Mouse (Mus musculus) subcutaneous adipose tissue, adult 2 months (tissue): Measurements from ENCODE around the gene Lce1l. TPM values are rescaled to one million over a fixed set of nuclear protein-coding genes. Genes with fewer than 3 reads are reported as not detected.

Source experiments
- polyA plus RNA-seq: library from polyadenylated mRNA; depleted of rRNA; stranded (reverse); fragments of >200 nt; gene quantifications from 2 replicates; pipeline ENCODE4 v1.2.3, GENCODE M21; 2012; ENCODE audit warnings: low replicate concordance; rRNA removed

Gene Lce1l
- not detected in 2 replicates for polyA plus RNA-seq

DNA sequence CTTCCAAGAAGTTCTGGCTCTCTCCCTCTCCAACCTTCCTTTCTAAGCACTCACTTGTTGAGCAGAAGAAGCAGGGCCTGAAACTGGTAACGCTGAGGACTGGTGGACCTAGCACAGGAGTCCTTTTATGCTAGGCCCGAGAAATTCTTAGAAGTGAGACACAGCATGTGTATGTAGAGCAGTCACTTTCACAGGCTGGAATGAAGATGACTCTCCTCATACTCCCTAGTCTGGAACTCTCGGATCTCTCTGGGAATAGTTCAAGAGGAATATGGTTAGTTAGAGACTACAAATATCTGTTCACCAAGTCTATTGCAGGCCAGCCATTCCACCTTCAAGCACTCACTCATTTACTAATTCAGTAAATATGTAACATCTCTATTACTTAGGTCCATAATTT, at the start of gene Lce1l:
Gene Lce1l, minus strand, starts transcription at position 101 of the 400 bp plus-strand sequence.

DNA sequence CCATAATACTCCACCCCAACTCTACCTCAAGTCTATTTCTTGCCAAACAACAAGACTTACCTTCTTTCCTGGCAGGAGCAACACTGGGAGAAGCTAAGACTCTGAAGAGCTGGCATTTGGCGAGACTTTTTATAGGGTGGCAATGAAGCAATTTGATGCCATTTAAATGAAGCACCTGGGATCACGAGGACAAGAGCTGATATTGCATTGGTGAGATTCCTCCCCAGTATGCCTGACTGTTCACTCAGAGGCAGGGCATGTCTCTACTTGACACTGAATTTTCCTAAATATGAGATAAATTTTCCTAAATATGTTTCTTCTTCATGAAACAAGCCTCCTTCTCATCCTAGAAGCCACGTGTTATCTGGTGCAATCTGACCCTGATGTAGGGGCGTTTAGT, 19.0 kb upstream of the Lce1l start, which contains the start of gene 2310050C09Rik:
Gene 2310050C09Rik, minus strand, starts transcription at position 101 of the 400 bp plus-strand sequence.

DNA sequence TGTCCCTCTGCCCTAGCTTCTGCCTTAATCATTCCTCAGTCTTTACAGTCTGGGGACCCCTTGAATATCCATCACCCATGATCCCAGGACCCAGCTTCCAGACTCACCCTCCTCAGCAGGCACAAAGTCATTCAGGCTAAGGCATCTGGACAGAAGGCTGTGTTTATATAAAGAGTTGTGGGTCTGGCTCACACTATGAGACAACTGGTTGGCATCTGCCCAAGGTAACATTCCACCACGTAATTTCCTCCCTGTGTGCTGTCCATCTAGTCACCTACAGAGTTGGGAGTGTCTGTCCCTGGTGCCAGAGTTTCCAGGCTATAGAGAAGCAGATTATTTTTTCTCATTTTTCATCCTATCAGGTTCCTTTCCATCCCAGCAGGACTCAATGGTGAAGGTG, 24.0 kb downstream of the Lce1l start, which contains the start of gene Kprp:
Gene Kprp, minus strand, starts transcription at position 140 of the 400 bp plus-strand sequence.

DNA sequence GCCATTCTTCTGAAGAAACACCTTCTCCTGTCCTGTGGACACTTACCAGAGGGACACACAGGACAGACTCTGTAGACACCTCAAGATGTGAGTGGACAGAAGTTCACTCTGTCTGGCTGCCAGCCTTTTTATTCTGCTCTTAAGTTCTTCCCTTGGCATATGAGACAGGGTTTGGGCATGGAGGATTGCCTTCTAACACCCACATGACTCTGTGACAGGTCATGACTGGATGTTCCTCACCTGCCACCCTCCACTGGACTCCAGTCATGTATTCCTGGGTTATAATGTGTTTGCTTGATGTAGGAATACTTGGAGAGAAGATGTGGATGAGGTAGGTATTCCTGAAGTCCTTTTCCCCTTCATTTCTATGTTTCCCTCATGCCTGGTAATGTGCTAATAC, 43.3 kb downstream of the Lce1l start, which contains the start of gene Lce1k:
Gene Lce1k, minus strand, starts transcription at position 101 of the 400 bp plus-strand sequence.

Other genes starting within 250 kb of the Lce1l start
- not detected in 2 replicates for gene 2210017I01Rik, start 243.8 kb downstream of the Lce1l start, polyA plus RNA-seq
- gene Lce6a, start 229.6 kb downstream of the Lce1l start, polyA plus RNA-seq, result not detected in 2 replicates
- gene Lce1a1, start 203.0 kb downstream of the Lce1l start, polyA plus RNA-seq, result not detected in 2 replicates
- gene Lce1b, start 194.4 kb downstream of the Lce1l start, polyA plus RNA-seq, result not detected in 2 replicates
- not detected in 2 replicates for gene Lce1a2, start 181.0 kb downstream of the Lce1l start, polyA plus RNA-seq
- not detected in 2 replicates for gene Lce1c, start 172.0 kb downstream of the Lce1l start, polyA plus RNA-seq
- not detected in 2 replicates for gene Lce1d, start 164.1 kb downstream of the Lce1l start, polyA plus RNA-seq
- not detected in 2 replicates for gene Lce1e, start 142.2 kb downstream of the Lce1l start, polyA plus RNA-seq
- gene Lce1f, start 130.9 kb downstream of the Lce1l start, polyA plus RNA-seq, result not detected in 2 replicates
- gene Gm38119, start 112.2 kb downstream of the Lce1l start, polyA plus RNA-seq, result not detected in 2 replicates
- gene Lce1g, start 98.9 kb downstream of the Lce1l start, polyA plus RNA-seq, result not detected in 2 replicates
- gene Lce1h, start 86.2 kb downstream of the Lce1l start, polyA plus RNA-seq, result not detected in 2 replicates
- not detected in 2 replicates for gene Lce1i, start 72.4 kb downstream of the Lce1l start, polyA plus RNA-seq
- gene Lce1j, start 60.8 kb downstream of the Lce1l start, polyA plus RNA-seq, result not detected in 2 replicates
- not detected in 2 replicates for gene Lce1k, start 43.4 kb downstream of the Lce1l start, polyA plus RNA-seq
- gene Kprp, start 24.0 kb downstream of the Lce1l start, polyA plus RNA-seq, result not detected in 2 replicates
- not detected in 2 replicates for gene 2310050C09Rik, start 18.9 kb upstream of the Lce1l start, polyA plus RNA-seq
- gene Lce3a, start 74.9 kb upstream of the Lce1l start, polyA plus RNA-seq, result not detected in 2 replicates
- gene Lce3b, start 81.7 kb upstream of the Lce1l start, polyA plus RNA-seq, result not detected in 2 replicates
- 0.27 TPM in 1 of 2 replicates, not detected in the other for gene Lce3c, start 93.2 kb upstream of the Lce1l start, polyA plus RNA-seq
- gene Lce3d, start 106.1 kb upstream of the Lce1l start, polyA plus RNA-seq, result not detected in 2 replicates
- not detected in 2 replicates for gene Lce3e, start 115.8 kb upstream of the Lce1l start, polyA plus RNA-seq
- gene Lce3f, start 140.9 kb upstream of the Lce1l start, polyA plus RNA-seq, result not detected in 2 replicates
- not detected in 2 replicates for gene Crct1, start 164.4 kb upstream of the Lce1l start, polyA plus RNA-seq
- not detected in 2 replicates for gene Lce1m, start 167.8 kb upstream of the Lce1l start, polyA plus RNA-seq
- gene Gm4858, start 217.5 kb upstream of the Lce1l start, polyA plus RNA-seq, result not detected in 2 replicates